Mouse (Mus musculus): ENCODE data around the gene Brdt. TPM values are rescaled to one million over a fixed set of nuclear protein-coding genes. Genes with fewer than 3 reads are reported as not detected.

The Brdt gene
- polyA plus RNA-seq, 1 experiment from 2014 or later = 0.78 TPM

GRCm38 (mm10) chr5:107317141-107317540, 13.8 kb upstream of the Brdt start:
- no peak overlapping the region for H3K4me3 ChIP-seq (ENCODE audit: low read depth, low read length)
- no peak overlapping the region for H3K4me2 ChIP-seq (replicated peaks; ENCODE audit: low read depth)
- WGBS = 92% methylated on average over 7 of the region's 7 CpGs
- H3K9ac ChIP-seq (ENCODE audit: low read depth, low read length) = no peak overlapping the region
- no peaks in the 10 kb centered on the region for H3K4me1 ChIP-seq (replicated peaks; ENCODE audit: control insufficient read depth, insufficient read depth, low read length)
- no peak overlapping the region for H3K27ac ChIP-seq (ENCODE audit: low read depth, low read length)
- TF ChIP-seq CTCF (IDR thresholded peaks at IDR 0.05; ENCODE audit: low read depth) = no peak
- no peak for ATAC-seq
- no peaks in the 10 kb centered on the region for H3K36me3 ChIP-seq (ENCODE audit: control insufficient read depth, insufficient read depth)
- no peaks in the 10 kb centered on the region for H3K9me3 ChIP-seq (ENCODE audit: control insufficient read depth)
- H3K27me3 ChIP-seq (replicated peaks; ENCODE audit: control insufficient read depth, insufficient read depth, low read length) = no peaks in the 10 kb centered on the region

- WGBS = 5% methylated on average over 1 of the region's 1 CpGs
- Histone ChIP-seq H3K27me3 (replicated peaks; ENCODE audit: control insufficient read depth, insufficient read depth, low read length) (no peaks in the 10 kb centered on the region), H3K36me3 (ENCODE audit: control insufficient read depth, insufficient read depth) (no peaks in the 10 kb centered on the region), H3K9me3 (ENCODE audit: control insufficient read depth) (no peaks in the 10 kb centered on the region), H3K4me1 (replicated peaks; ENCODE audit: control insufficient read depth, insufficient read depth, low read length) (no peaks in the 10 kb centered on the region), H3K4me3 (ENCODE audit: low read depth, low read length) (no peak overlapping the region), H3K27ac (ENCODE audit: low read depth, low read length) (no peak overlapping the region), H3K9ac (ENCODE audit: low read depth, low read length) (no peak overlapping the region; the same call in 1 of the 2 replicates), H3K4me2 (replicated peaks; ENCODE audit: low read depth) (no peak overlapping the region)
- TF ChIP-seq CTCF (IDR thresholded peaks at IDR 0.05; ENCODE audit: low read depth) = peak; percentile 86
- ATAC-seq = no peak
Measured at GRCm38 (mm10) chr5:107320703-107321102, 10.3 kb upstream of the Brdt start.

DNA sequence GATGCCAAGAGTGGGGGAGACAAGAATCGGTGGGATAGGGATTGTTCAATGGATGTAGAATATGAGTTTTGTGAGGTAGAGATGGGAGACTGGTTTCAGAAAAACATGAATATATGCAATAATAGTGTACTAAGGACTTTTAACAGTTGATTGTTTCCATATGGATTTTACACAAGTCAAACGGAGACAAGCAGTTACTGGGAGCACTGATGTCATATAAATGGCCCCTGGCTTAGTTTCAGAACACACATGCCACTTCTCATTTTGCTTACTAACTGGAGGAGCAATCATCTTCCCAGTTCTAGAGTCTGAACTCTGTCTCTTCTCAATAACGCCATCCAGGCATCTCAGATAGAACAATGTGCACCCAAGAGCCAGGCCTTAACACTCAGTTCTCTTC, 9.4 kb downstream of the Brdt start:
- ATAC-seq = no peak
- Histone ChIP-seq H3K9me3 (ENCODE audit: control insufficient read depth) (no peaks in the 10 kb centered on the region), H3K27me3 (replicated peaks; ENCODE audit: control insufficient read depth, insufficient read depth, low read length) (no peaks in the 10 kb centered on the region), H3K4me3 (ENCODE audit: low read depth, low read length) (no peak overlapping the region), H3K4me2 (replicated peaks; ENCODE audit: low read depth) (no peak overlapping the region), H3K27ac (ENCODE audit: low read depth, low read length) (no peak overlapping the region), H3K36me3 (ENCODE audit: control insufficient read depth, insufficient read depth) (no peaks in the 10 kb centered on the region), H3K9ac (ENCODE audit: low read depth, low read length) (no peak overlapping the region), H3K4me1 (replicated peaks; ENCODE audit: control insufficient read depth, insufficient read depth, low read length) (no peaks in the 10 kb centered on the region)
- 62% methylated on average over 3 of the region's 3 CpGs for WGBS
- TF ChIP-seq CTCF (IDR thresholded peaks at IDR 0.05; ENCODE audit: low read depth) = no peak

DNA sequence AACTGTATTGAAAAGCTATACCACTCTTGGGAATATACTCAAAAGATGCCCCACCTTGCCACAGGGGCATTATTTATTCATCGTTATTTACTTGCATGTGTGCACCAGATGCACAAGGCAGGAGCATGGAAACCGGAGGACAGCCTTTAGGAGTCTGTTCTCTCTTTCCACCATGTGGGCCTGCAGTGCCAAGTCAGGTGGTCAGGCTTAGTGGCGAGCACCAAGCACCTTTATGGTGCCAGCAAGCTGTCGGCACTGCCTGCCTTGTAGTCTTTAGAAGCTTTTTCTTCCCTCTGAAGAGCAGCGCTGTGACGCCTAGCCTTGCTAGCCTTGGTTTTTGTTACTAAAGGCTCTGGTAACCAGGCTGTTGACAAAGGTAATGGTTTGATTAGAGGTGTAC, 11.9 kb downstream of the Brdt start:
- no peaks in the 10 kb centered on the region for H3K4me1 ChIP-seq (replicated peaks; ENCODE audit: control insufficient read depth, insufficient read depth, low read length)
- no peaks in the 10 kb centered on the region for H3K36me3 ChIP-seq (ENCODE audit: control insufficient read depth, insufficient read depth)
- H3K9me3 ChIP-seq (ENCODE audit: control insufficient read depth) = no peaks in the 10 kb centered on the region
- H3K4me3 ChIP-seq (ENCODE audit: low read depth, low read length) = no peak overlapping the region
- H3K9ac ChIP-seq (ENCODE audit: low read depth, low read length) = no peak overlapping the region
- no peaks in the 10 kb centered on the region for H3K27me3 ChIP-seq (replicated peaks; ENCODE audit: control insufficient read depth, insufficient read depth, low read length)
- no peak for ATAC-seq
- TF ChIP-seq CTCF (IDR thresholded peaks at IDR 0.05; ENCODE audit: low read depth) = no peak
- no peak overlapping the region for H3K4me2 ChIP-seq (replicated peaks; ENCODE audit: low read depth)
- WGBS = 90% methylated on average over 6 of the region's 6 CpGs
- H3K27ac ChIP-seq (ENCODE audit: low read depth, low read length) = no peak overlapping the region

- Histone ChIP-seq H3K4me1 (replicated peaks; ENCODE audit: control insufficient read depth, insufficient read depth, low read length) (no peaks in the 10 kb centered on the region), H3K4me2 (replicated peaks; ENCODE audit: low read depth) (no peak overlapping the region), H3K9me3 (ENCODE audit: control insufficient read depth) (no peaks in the 10 kb centered on the region), H3K27me3 (replicated peaks; ENCODE audit: control insufficient read depth, insufficient read depth, low read length) (no peaks in the 10 kb centered on the region), H3K27ac (ENCODE audit: low read depth, low read length) (no peak overlapping the region), H3K4me3 (ENCODE audit: low read depth, low read length) (no peak overlapping the region), H3K36me3 (ENCODE audit: control insufficient read depth, insufficient read depth) (no peaks in the 10 kb centered on the region), H3K9ac (ENCODE audit: low read depth, low read length) (no peak overlapping the region)
- no peak for ATAC-seq
- peak; percentile 66 for TF ChIP-seq CTCF (IDR thresholded peaks at IDR 0.05; ENCODE audit: low read depth)
- WGBS = 52% methylated on average over 1 of the region's 1 CpGs
Measured at GRCm38 (mm10) chr5:107346214-107346613, 15.3 kb downstream of the Brdt start.

DNA sequence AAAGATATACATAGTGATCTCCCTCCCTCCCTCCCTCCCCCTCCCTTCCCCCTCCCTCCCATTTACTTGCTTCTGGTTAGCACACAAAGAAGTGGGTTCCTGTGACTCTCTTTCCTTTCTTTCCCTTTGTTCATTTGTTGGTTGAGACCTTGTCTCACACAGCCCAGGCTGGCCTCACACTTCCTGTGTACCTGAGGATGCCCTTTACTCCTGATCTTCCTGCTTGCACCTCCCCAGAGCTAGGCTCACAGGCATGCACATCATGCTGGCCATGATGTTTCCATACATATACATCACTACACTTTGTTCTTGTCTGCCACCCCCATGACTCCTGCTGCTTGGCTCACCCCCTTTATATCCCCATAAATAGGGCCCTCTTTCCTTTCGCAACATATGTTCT, 21.6 kb downstream of the Brdt start:
- Histone ChIP-seq H3K4me2 (replicated peaks; ENCODE audit: low read depth) (no peak overlapping the region), H3K4me3 (ENCODE audit: low read depth, low read length) (no peak overlapping the region), H3K9ac (ENCODE audit: low read depth, low read length) (no peak overlapping the region), H3K9me3 (ENCODE audit: control insufficient read depth) (no peaks in the 10 kb centered on the region), H3K36me3 (ENCODE audit: control insufficient read depth, insufficient read depth) (no peaks in the 10 kb centered on the region), H3K27ac (ENCODE audit: low read depth, low read length) (no peak overlapping the region), H3K27me3 (replicated peaks; ENCODE audit: control insufficient read depth, insufficient read depth, low read length) (no peaks in the 10 kb centered on the region), H3K4me1 (replicated peaks; ENCODE audit: control insufficient read depth, insufficient read depth, low read length) (no peaks in the 10 kb centered on the region)
- 88% methylated on average over 1 of the region's 1 CpGs for WGBS
- no peak for TF ChIP-seq CTCF (IDR thresholded peaks at IDR 0.05; ENCODE audit: low read depth)
- ATAC-seq = no peak

GRCm38 (mm10) chr5:107353981-107354380, 23.0 kb downstream of the Brdt start:
- H3K36me3 ChIP-seq (ENCODE audit: control insufficient read depth, insufficient read depth) = no peaks in the 10 kb centered on the region
- H3K27me3 ChIP-seq (replicated peaks; ENCODE audit: control insufficient read depth, insufficient read depth, low read length) = no peaks in the 10 kb centered on the region
- no peak for TF ChIP-seq CTCF (IDR thresholded peaks at IDR 0.05; ENCODE audit: low read depth)
- H3K9me3 ChIP-seq (ENCODE audit: control insufficient read depth) = no peaks in the 10 kb centered on the region
- H3K9ac ChIP-seq (ENCODE audit: low read depth, low read length) = no peak overlapping the region
- no peaks in the 10 kb centered on the region for H3K4me1 ChIP-seq (replicated peaks; ENCODE audit: control insufficient read depth, insufficient read depth, low read length)
- no peak for ATAC-seq
- H3K27ac ChIP-seq (ENCODE audit: low read depth, low read length) = no peak overlapping the region
- WGBS = 51% methylated on average over 3 of the region's 3 CpGs
- H3K4me3 ChIP-seq (ENCODE audit: low read depth, low read length) = no peak overlapping the region
- no peak overlapping the region for H3K4me2 ChIP-seq (replicated peaks; ENCODE audit: low read depth)

All from intestine, postnatal 0 days (tissue).